Mouse (Mus musculus) kidney, embryonic 15.5 days (tissue): Measurements from ENCODE around the gene Cntrl. TPM values are rescaled to one million over a fixed set of nuclear protein-coding genes. Genes with fewer than 3 reads are reported as not detected.

ENCODE experiments used
- ATAC-seq: fragments of 200-750 bp; cut with Nextera tagmentation; replicated peaks from 2 replicates; pipeline ENCODE4 v1.8.0; 2017; ENCODE audit warnings: moderate TSS enrichment; ENCODE audit not compliant: low FRiP score
- H3K27ac ChIP-seq: fragments of 300-500 bp; sonication (generic); 2 replicates; pipeline ENCODE4 v1.5.1; 2015; ENCODE audit warnings: mild to moderate bottlenecking, inconsistent platforms
- H3K27me3 ChIP-seq: fragments of 300-500 bp; sonication (generic); 2 replicates; pipeline ENCODE4 v1.6.1; 2015; ENCODE audit warnings: inconsistent platforms
- H3K36me3 ChIP-seq: fragments of 300-500 bp; sonication (generic); 2 replicates; pipeline ENCODE4 v1.6.1; 2015; ENCODE audit warnings: inconsistent platforms
- H3K4me1 ChIP-seq: fragments of 300-500 bp; sonication (generic); 2 replicates; pipeline ENCODE4 v1.6.1; 2015; ENCODE audit warnings: inconsistent platforms
- H3K4me2 ChIP-seq: fragments of 300-500 bp; sonication (generic); 2 replicates; pipeline ENCODE4 v1.6.1; 2015; ENCODE audit warnings: moderate library complexity, mild to moderate bottlenecking, inconsistent platforms
- H3K4me3 ChIP-seq: fragments of 300-500 bp; sonication (generic); replicated peaks from 2 replicates; pipeline ENCODE4 v1.5.1; 2015; ENCODE audit warnings: mild to moderate bottlenecking, inconsistent platforms
- H3K9ac ChIP-seq: fragments of 300-500 bp; sonication (generic); 2 replicates; pipeline ENCODE4 v1.6.1; 2015; ENCODE audit warnings: mild to moderate bottlenecking, inconsistent platforms
- H3K9me3 ChIP-seq: fragments of 300-500 bp; sonication (generic); replicated peaks from 2 replicates; pipeline ENCODE4 v1.6.1; 2016; ENCODE audit warnings: inconsistent platforms
- WGBS: fragments of 180-500 bp; shearing (Covaris S2); methylation state at CpG from one replicate; pipeline ENCODE4 v1.1.7; 2015; ENCODE audit warnings: mixed read lengths; 5-methylcytosine and 5-hydroxymethylcytosine counted together
- polyA plus RNA-seq: library from polyadenylated mRNA; unstranded; fragments of >200 nt; fragmentation: Nextera tagmentation; extraction: Ambion mirVana; gene quantifications from 2 replicates; pipeline ENCODE4 v1.2.1, GENCODE M21; 2015

Gene Cntrl
- 26.2 and 26.6 TPM in 2 replicates for polyA plus RNA-seq

- H3K27ac ChIP-seq, result peak within 1 kb of the TSS; percentile 92
- H3K27me3 ChIP-seq, result no peaks in the 10 kb centered on the region
- peak within 1 kb of the TSS; percentile 78 for H3K9ac ChIP-seq
- peak within 1 kb of the TSS; percentile 75 for H3K4me2 ChIP-seq
- peak within 1 kb of the TSS; percentile 89 for H3K4me3 ChIP-seq
- peaks cover 5% of the 10 kb centered on the region; the same call in 1 of the 2 replicates for H3K36me3 ChIP-seq
- under 1% methylated on average over 62 of the region's 62 CpGs for WGBS
- peaks cover 20% of the 10 kb centered on the region for H3K4me1 ChIP-seq
- ATAC-seq, result peak; percentile 96
- no peaks in the 10 kb centered on the region for H3K9me3 ChIP-seq
Measured at GRCm38 (mm10) chr2:35109141-35109923, at the start of gene Cntrl. Gene Cntrl, plus strand, starts transcription at chr2:35109492.

- H3K4me3 ChIP-seq, result no peak overlapping the region
- WGBS, result 82% methylated on average over 5 of the region's 5 CpGs
- H3K4me1 ChIP-seq, result peaks cover 5% of the 10 kb centered on the region; the same call in 1 of the 2 replicates
- H3K27ac ChIP-seq, result no peak overlapping the region
- H3K36me3 ChIP-seq, result no peaks in the 10 kb centered on the region
- H3K27me3 ChIP-seq, result no peaks in the 10 kb centered on the region
- no peaks in the 10 kb centered on the region for H3K9me3 ChIP-seq
- ATAC-seq, result no peak
- no peak overlapping the region for H3K9ac ChIP-seq
- H3K4me2 ChIP-seq, result no peak overlapping the region
Measured at GRCm38 (mm10) chr2:35060256-35060655, 49.0 kb upstream of the Cntrl start.

GRCm38 (mm10) chr2:35060897-35061296 is 48.4 kb upstream of the Cntrl start:
- Histone ChIP-seq H3K27ac (no peak overlapping the region), H3K36me3 (no peaks in the 10 kb centered on the region), H3K27me3 (no peaks in the 10 kb centered on the region), H3K9ac (no peak overlapping the region), H3K4me2 (no peak overlapping the region), H3K9me3 (no peaks in the 10 kb centered on the region), H3K4me1 (peaks cover 5% of the 10 kb centered on the region; the same call in 1 of the 2 replicates), H3K4me3 (no peak overlapping the region)
- 29% methylated on average over 6 of the region's 6 CpGs for WGBS
- ATAC-seq, result no peak

GRCm38 (mm10) chr2:35061338-35061737 is 48.0 kb upstream of the Cntrl start, which contains the start of gene Hc:
Gene Hc, minus strand, starts transcription at chr2:35061438.
- WGBS, result 62% methylated on average over 5 of the region's 5 CpGs
- ATAC-seq, result no peak
- Histone ChIP-seq H3K4me2 (no peak within 1 kb of the TSS), H3K9ac (no peak within 1 kb of the TSS), H3K4me1 (peaks cover 5% of the 10 kb centered on the region; the same call in 1 of the 2 replicates), H3K9me3 (no peaks in the 10 kb centered on the region), H3K4me3 (no peak within 1 kb of the TSS), H3K36me3 (no peaks in the 10 kb centered on the region), H3K27ac (no peak within 1 kb of the TSS), H3K27me3 (no peaks in the 10 kb centered on the region)

- 86% methylated on average over 6 of the region's 6 CpGs for WGBS
- Histone ChIP-seq H3K4me3 (no peak overlapping the region), H3K4me1 (peaks cover 5% of the 10 kb centered on the region; the same call in 1 of the 2 replicates), H3K27ac (no peak overlapping the region), H3K9ac (no peak overlapping the region), H3K27me3 (no peaks in the 10 kb centered on the region), H3K4me2 (no peak overlapping the region), H3K36me3 (no peaks in the 10 kb centered on the region), H3K9me3 (no peaks in the 10 kb centered on the region)
- no peak for ATAC-seq
Measured at GRCm38 (mm10) chr2:35063333-35064030, 45.8 kb upstream of the Cntrl start.

- no peak for ATAC-seq
- H3K27me3 ChIP-seq, result no peaks in the 10 kb centered on the region
Measured at GRCm38 (mm10) chr2:35066525-35067082, 42.7 kb upstream of the Cntrl start.

GRCm38 (mm10) chr2:35067117-35067516 is 42.2 kb upstream of the Cntrl start:
- H3K9ac ChIP-seq, result no peak overlapping the region
- H3K4me1 ChIP-seq, result peaks cover 4% of the 10 kb centered on the region; the same call in 1 of the 2 replicates
- WGBS, result 87% methylated on average over 11 of the region's 11 CpGs
- ATAC-seq, result no peak
- H3K4me2 ChIP-seq, result no peak overlapping the region
- no peak overlapping the region for H3K27ac ChIP-seq
- no peak overlapping the region for H3K4me3 ChIP-seq
- H3K27me3 ChIP-seq, result no peaks in the 10 kb centered on the region
- no peaks in the 10 kb centered on the region for H3K36me3 ChIP-seq
- H3K9me3 ChIP-seq, result no peaks in the 10 kb centered on the region

More at GRCm38 (mm10) chr2:35066525-35067082, 42.7 kb upstream of the Cntrl start:
- no peaks in the 10 kb centered on the region for H3K9me3 ChIP-seq
- H3K27ac ChIP-seq, result no peak overlapping the region
- H3K4me1 ChIP-seq, result peaks cover 4% of the 10 kb centered on the region; the same call in 1 of the 2 replicates
- H3K4me3 ChIP-seq, result no peak overlapping the region
- H3K36me3 ChIP-seq, result no peaks in the 10 kb centered on the region
- H3K9ac ChIP-seq, result no peak overlapping the region
- WGBS, result 90% methylated on average over 13 of the region's 13 CpGs
- H3K4me2 ChIP-seq, result no peak overlapping the region

- no peak for ATAC-seq
- no peaks in the 10 kb centered on the region for H3K36me3 ChIP-seq
- 0 out of 2 replicates have a peak, but pooled peaks cover 3% of the 10 kb centered on the region for H3K9me3 ChIP-seq
- no peaks in the 10 kb centered on the region for H3K27me3 ChIP-seq
- no peak overlapping the region for H3K27ac ChIP-seq
- WGBS, result 94% methylated on average over 1 of the region's 1 CpGs
- peaks cover 4% of the 10 kb centered on the region; the same call in 1 of the 2 replicates for H3K4me1 ChIP-seq
- no peak overlapping the region for H3K4me3 ChIP-seq
- no peak overlapping the region for H3K4me2 ChIP-seq
- no peak overlapping the region for H3K9ac ChIP-seq
Measured at GRCm38 (mm10) chr2:35069124-35069523, 40.2 kb upstream of the Cntrl start.

- Histone ChIP-seq H3K9ac (no peak overlapping the region), H3K27me3 (no peaks in the 10 kb centered on the region), H3K36me3 (no peaks in the 10 kb centered on the region), H3K4me2 (no peak overlapping the region), H3K4me3 (no peak overlapping the region), H3K9me3 (0 out of 2 replicates have a peak, but pooled peaks cover 3% of the 10 kb centered on the region), H3K27ac (no peak overlapping the region), H3K4me1 (peaks cover 4% of the 10 kb centered on the region; the same call in 1 of the 2 replicates)
- ATAC-seq, result no peak; the same call in 1 of the 2 replicates
- 39% methylated on average over 4 of the region's 4 CpGs for WGBS
Measured at GRCm38 (mm10) chr2:35070275-35070674, 39.0 kb upstream of the Cntrl start.

GRCm38 (mm10) chr2:35072547-35072946 is 36.7 kb upstream of the Cntrl start:
- Histone ChIP-seq H3K36me3 (no peaks in the 10 kb centered on the region), H3K9ac (no peak overlapping the region), H3K4me1 (peaks cover 4% of the 10 kb centered on the region; the same call in 1 of the 2 replicates), H3K27me3 (no peaks in the 10 kb centered on the region), H3K9me3 (0 out of 2 replicates have a peak, but pooled peaks cover 3% of the 10 kb centered on the region), H3K4me3 (no peak overlapping the region), H3K27ac (peak overlapping the region; percentile 37; the same call in 1 of the 2 replicates), H3K4me2 (no peak overlapping the region)
- WGBS, result 56% methylated on average over 2 of the region's 2 CpGs
- no peak for ATAC-seq

- WGBS, result 78% methylated on average over 3 of the region's 3 CpGs
- ATAC-seq, result no peak
Measured at GRCm38 (mm10) chr2:35074328-35074727, 35.0 kb upstream of the Cntrl start.

More at GRCm38 (mm10) chr2:35074328-35074727, 35.0 kb upstream of the Cntrl start:
- Histone ChIP-seq H3K27ac (no peak overlapping the region), H3K9me3 (0 out of 2 replicates have a peak, but pooled peaks cover 3% of the 10 kb centered on the region), H3K4me1 (peaks cover 4% of the 10 kb centered on the region; the same call in 1 of the 2 replicates), H3K4me2 (no peak overlapping the region), H3K9ac (no peak overlapping the region), H3K4me3 (no peak overlapping the region), H3K36me3 (no peaks in the 10 kb centered on the region), H3K27me3 (no peaks in the 10 kb centered on the region)
